Mouse (Mus musculus): ENCODE data around the gene Rptor. TPM values are rescaled to one million over a fixed set of nuclear protein-coding genes. Genes with fewer than 3 reads are reported as not detected.

The Rptor gene
- polyA plus RNA-seq, 1 experiment from 2014 or later = 4.9 TPM

- H3K27me3 ChIP-seq = no peaks in the 10 kb centered on the region
- DNase-seq = no peak
- peaks cover 25% of the 10 kb centered on the region for H3K4me1 ChIP-seq (replicated peaks)
- no peak overlapping the region for H3K4me2 ChIP-seq
- H3K36me3 ChIP-seq = peaks cover 28% of the 10 kb centered on the region
- 84% methylated on average over 3 of the region's 3 CpGs for WGBS (ENCODE audit: insufficient replicate concordance)
- H3K9me3 ChIP-seq (replicated peaks) = no peaks in the 10 kb centered on the region
- no peak overlapping the region for H3K4me3 ChIP-seq (replicated peaks)
- H3K27ac ChIP-seq = no peak overlapping the region
- no peak overlapping the region for H3K9ac ChIP-seq
- no peak for ATAC-seq (ENCODE audit: low read depth)
Observed at GRCm38 (mm10) chr11:119804392-119804791, 201.7 kb downstream of the Rptor start.

GRCm38 (mm10) chr11:119805112-119805750 lies 202.5 kb downstream of the Rptor start:
- DNase-seq = no peak
- Histone ChIP-seq H3K27ac (no peak overlapping the region), H3K4me3 (replicated peaks) (no peak overlapping the region), H3K4me2 (no peak overlapping the region), H3K9me3 (replicated peaks) (no peaks in the 10 kb centered on the region), H3K36me3 (peaks cover 28% of the 10 kb centered on the region), H3K27me3 (no peaks in the 10 kb centered on the region), H3K4me1 (replicated peaks) (peaks cover 25% of the 10 kb centered on the region), H3K9ac (no peak overlapping the region)
- no peak for ATAC-seq (ENCODE audit: low read depth)
- 87% methylated on average over 10 of the region's 10 CpGs for WGBS (ENCODE audit: insufficient replicate concordance)

- peaks cover 21% of the 10 kb centered on the region for H3K4me1 ChIP-seq (replicated peaks)
Observed at GRCm38 (mm10) chr11:119806539-119806938, 203.8 kb downstream of the Rptor start.

GRCm38 (mm10) chr11:119807431-119808031 lies 204.8 kb downstream of the Rptor start:
- H3K4me3 ChIP-seq (replicated peaks) = no peak overlapping the region
- peaks cover 35% of the 10 kb centered on the region for H3K36me3 ChIP-seq
- H3K4me1 ChIP-seq (replicated peaks) = peaks cover 13% of the 10 kb centered on the region
- no peaks in the 10 kb centered on the region for H3K27me3 ChIP-seq
- H3K9me3 ChIP-seq (replicated peaks) = no peaks in the 10 kb centered on the region
- ATAC-seq (ENCODE audit: low read depth) (no peak), DNase-seq (no peak)
- WGBS (ENCODE audit: insufficient replicate concordance) = 64% methylated on average over 7 of the region's 7 CpGs
- no peak overlapping the region for H3K27ac ChIP-seq
- H3K4me2 ChIP-seq = no peak overlapping the region
- no peak overlapping the region for H3K9ac ChIP-seq

More at GRCm38 (mm10) chr11:119806539-119806938, 203.8 kb downstream of the Rptor start:
- no peaks in the 10 kb centered on the region for H3K27me3 ChIP-seq
- ATAC-seq (ENCODE audit: low read depth) (no peak), DNase-seq (no peak)
- H3K4me2 ChIP-seq = no peak overlapping the region
- H3K4me3 ChIP-seq (replicated peaks) = no peak overlapping the region
- peaks cover 26% of the 10 kb centered on the region for H3K36me3 ChIP-seq
- 80% methylated on average over 8 of the region's 8 CpGs for WGBS (ENCODE audit: insufficient replicate concordance)
- no peak overlapping the region for H3K27ac ChIP-seq
- H3K9me3 ChIP-seq (replicated peaks) = no peaks in the 10 kb centered on the region
- H3K9ac ChIP-seq = no peak overlapping the region

GRCm38 (mm10) chr11:119808647-119809280 lies 206.1 kb downstream of the Rptor start:
- H3K9me3 ChIP-seq (replicated peaks) = no peaks in the 10 kb centered on the region
- H3K4me2 ChIP-seq = no peak overlapping the region
- 85% methylated on average over 10 of the region's 10 CpGs for WGBS (ENCODE audit: insufficient replicate concordance)
- H3K36me3 ChIP-seq = peaks cover 30% of the 10 kb centered on the region
- no peak overlapping the region for H3K27ac ChIP-seq
- no peak for ATAC-seq (ENCODE audit: low read depth)
- no peaks in the 10 kb centered on the region for H3K27me3 ChIP-seq
- H3K4me3 ChIP-seq (replicated peaks) = no peak overlapping the region
- H3K4me1 ChIP-seq (replicated peaks) = peaks cover 13% of the 10 kb centered on the region
- DNase-seq = no peak
- no peak overlapping the region for H3K9ac ChIP-seq

GRCm38 (mm10) chr11:119809309-119809708 lies 206.6 kb downstream of the Rptor start:
- H3K27ac ChIP-seq = no peak overlapping the region
- DNase-seq (no peak), ATAC-seq (ENCODE audit: low read depth) (no peak)
- H3K4me2 ChIP-seq = no peak overlapping the region
- WGBS (ENCODE audit: insufficient replicate concordance) = 66% methylated on average over 5 of the region's 5 CpGs
- peaks cover 13% of the 10 kb centered on the region for H3K4me1 ChIP-seq (replicated peaks)
- H3K4me3 ChIP-seq (replicated peaks) = no peak overlapping the region
- H3K9ac ChIP-seq = no peak overlapping the region
- H3K36me3 ChIP-seq = peaks cover 28% of the 10 kb centered on the region
- H3K9me3 ChIP-seq (replicated peaks) = no peaks in the 10 kb centered on the region
- no peaks in the 10 kb centered on the region for H3K27me3 ChIP-seq

GRCm38 (mm10) chr11:119811022-119811421 lies 208.3 kb downstream of the Rptor start:
- no peak overlapping the region for H3K4me2 ChIP-seq
- H3K4me3 ChIP-seq (replicated peaks) = no peak overlapping the region
- no peak overlapping the region for H3K27ac ChIP-seq
- H3K36me3 ChIP-seq = peaks cover 30% of the 10 kb centered on the region
- no peak overlapping the region for H3K9ac ChIP-seq
- DNase-seq (no peak), ATAC-seq (ENCODE audit: low read depth) (no peak)
- peaks cover 13% of the 10 kb centered on the region for H3K4me1 ChIP-seq (replicated peaks)
- no peaks in the 10 kb centered on the region for H3K27me3 ChIP-seq
- 74% methylated on average over 8 of the region's 8 CpGs for WGBS (ENCODE audit: insufficient replicate concordance)
- no peaks in the 10 kb centered on the region for H3K9me3 ChIP-seq (replicated peaks)

- no peak overlapping the region for H3K4me2 ChIP-seq
- WGBS (ENCODE audit: insufficient replicate concordance) = 77% methylated on average over 1 of the region's 1 CpGs
- H3K27ac ChIP-seq = no peak overlapping the region
- ATAC-seq (ENCODE audit: low read depth) = no peak
- no peak overlapping the region for H3K9ac ChIP-seq
- no peak for DNase-seq
- H3K27me3 ChIP-seq = no peaks in the 10 kb centered on the region
- no peaks in the 10 kb centered on the region for H3K9me3 ChIP-seq (replicated peaks)
- peaks cover 16% of the 10 kb centered on the region for H3K4me1 ChIP-seq (replicated peaks)
- H3K36me3 ChIP-seq = peaks cover 30% of the 10 kb centered on the region
- H3K4me3 ChIP-seq (replicated peaks) = no peak overlapping the region
Observed at GRCm38 (mm10) chr11:119811598-119811997, 208.9 kb downstream of the Rptor start.

GRCm38 (mm10) chr11:119812093-119812492 lies 209.4 kb downstream of the Rptor start:
- no peak overlapping the region for H3K27ac ChIP-seq
- peaks cover 34% of the 10 kb centered on the region for H3K36me3 ChIP-seq
- no peak overlapping the region for H3K9ac ChIP-seq
- H3K27me3 ChIP-seq = no peaks in the 10 kb centered on the region
- peaks cover 16% of the 10 kb centered on the region for H3K4me1 ChIP-seq (replicated peaks)
- no peaks in the 10 kb centered on the region for H3K9me3 ChIP-seq (replicated peaks)
- no peak overlapping the region for H3K4me3 ChIP-seq (replicated peaks)
- 85% methylated on average over 4 of the region's 4 CpGs for WGBS (ENCODE audit: insufficient replicate concordance)
- no peak overlapping the region for H3K4me2 ChIP-seq
- ATAC-seq (ENCODE audit: low read depth) (no peak), DNase-seq (no peak)

- Histone ChIP-seq H3K4me3 (replicated peaks) (no peak overlapping the region), H3K4me1 (replicated peaks) (peaks cover 19% of the 10 kb centered on the region), H3K27me3 (no peaks in the 10 kb centered on the region), H3K36me3 (peaks cover 39% of the 10 kb centered on the region), H3K27ac (no peak overlapping the region), H3K9me3 (replicated peaks) (no peaks in the 10 kb centered on the region), H3K9ac (no peak overlapping the region), H3K4me2 (no peak overlapping the region)
- DNase-seq (no peak), ATAC-seq (ENCODE audit: low read depth) (no peak)
- 75% methylated on average over 7 of the region's 7 CpGs for WGBS (ENCODE audit: insufficient replicate concordance)
Observed at GRCm38 (mm10) chr11:119814035-119814558, 211.4 kb downstream of the Rptor start.

GRCm38 (mm10) chr11:119816798-119817361 lies 214.2 kb downstream of the Rptor start:
- Histone ChIP-seq H3K27ac (no peak overlapping the region), H3K4me3 (replicated peaks) (no peak overlapping the region), H3K36me3 (peaks cover 52% of the 10 kb centered on the region), H3K9ac (no peak overlapping the region), H3K4me2 (no peak overlapping the region), H3K27me3 (no peaks in the 10 kb centered on the region), H3K4me1 (replicated peaks) (peaks cover 19% of the 10 kb centered on the region), H3K9me3 (replicated peaks) (no peaks in the 10 kb centered on the region)
- DNase-seq = no peak
- WGBS (ENCODE audit: insufficient replicate concordance) = 69% methylated on average over 14 of the region's 14 CpGs
- no peak for ATAC-seq (ENCODE audit: low read depth)

All from liver, embryonic 13.5 days (tissue).